Mouse (Mus musculus) E14TG2a.4 (cell line): ENCODE results near the gene Nle1.

Experiments used
- CTCF ChIP-seq: conservative IDR thresholded peaks from 2 replicates; pipeline ENCODE4 v1.5.1; 2014; ENCODE audit warnings: low read length
- NANOG ChIP-seq: IDR thresholded peaks from 2 replicates; pipeline ENCODE4 v1.6.1; 2014; ENCODE audit warnings: borderline replicate concordance, low read length, mixed read lengths
- POU5F1 ChIP-seq: IDR thresholded peaks from 2 replicates; pipeline ENCODE4 v1.6.1; 2014; ENCODE audit warnings: low read length, borderline replicate concordance

DNA sequence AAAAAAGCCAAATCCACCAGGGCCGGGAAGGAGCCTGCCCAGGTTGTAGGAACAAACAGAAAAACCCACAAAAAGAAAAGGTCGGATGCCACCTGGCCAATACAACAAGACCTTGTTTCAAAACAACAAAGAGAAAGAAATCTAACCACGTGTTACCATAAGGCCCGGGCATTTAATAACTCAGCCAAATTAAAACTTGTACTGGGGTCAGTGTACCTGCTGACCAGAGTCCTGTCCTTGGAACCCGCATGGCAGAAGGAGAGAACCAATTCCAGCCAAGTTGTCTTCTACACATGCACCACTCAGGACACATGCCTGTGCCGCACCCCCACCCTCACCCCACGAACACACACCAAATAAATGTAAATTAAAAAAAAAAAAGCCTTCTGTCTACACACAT lies 55.3 kb downstream of the Nle1 start:
- TF ChIP-seq CTCF = no peak
- TF ChIP-seq POU5F1 = no peak
- TF ChIP-seq NANOG = no peak
